Mouse (Mus musculus) embryonic facial prominence, embryonic 13.5 days (tissue): Measurements from ENCODE around the gene Arsj. TPM values are rescaled to one million over a fixed set of nuclear protein-coding genes. Genes with fewer than 3 reads are reported as not detected.

ENCODE experiments used
- ATAC-seq: fragments of 200-750 bp; cut with Nextera tagmentation; 2 replicates; pipeline ENCODE4 v1.8.0; 2017; ENCODE audit warnings: low read depth; ENCODE audit not compliant: insufficient number of reproducible peaks, insufficient read depth, low FRiP score, low TSS enrichment
- H3K27ac ChIP-seq: fragments of 300-500 bp; sonication (generic); 2 replicates; pipeline ENCODE4 v1.5.1; 2015; ENCODE audit warnings: moderate library complexity, mild to moderate bottlenecking, inconsistent platforms
- H3K27me3 ChIP-seq: fragments of 300-500 bp; sonication (generic); 2 replicates; pipeline ENCODE4 v1.6.1; 2015; ENCODE audit warnings: mild to moderate bottlenecking, inconsistent platforms
- H3K36me3 ChIP-seq: fragments of 300-500 bp; sonication (generic); 2 replicates; pipeline ENCODE4 v1.6.1; 2015; ENCODE audit warnings: mild to moderate bottlenecking, inconsistent platforms
- H3K4me1 ChIP-seq: fragments of 300-500 bp; sonication (generic); 2 replicates; pipeline ENCODE4 v1.6.1; 2015; ENCODE audit warnings: inconsistent platforms
- H3K4me2 ChIP-seq: fragments of 300-500 bp; sonication (generic); 2 replicates; pipeline ENCODE4 v1.6.1; 2015; ENCODE audit warnings: moderate library complexity, mild to moderate bottlenecking, inconsistent platforms
- H3K4me3 ChIP-seq: fragments of 300-500 bp; sonication (generic); 2 replicates; pipeline ENCODE4 v1.5.1; 2015; ENCODE audit warnings: mild to moderate bottlenecking, inconsistent platforms
- H3K9ac ChIP-seq: fragments of 300-500 bp; sonication (generic); 2 replicates; pipeline ENCODE4 v1.6.1; 2015; ENCODE audit warnings: mild to moderate bottlenecking, inconsistent platforms
- H3K9me3 ChIP-seq: fragments of 300-500 bp; sonication (generic); 2 replicates; pipeline ENCODE4 v1.6.1; 2016; ENCODE audit warnings: inconsistent platforms
- WGBS: fragments of 180-500 bp; shearing (Covaris S2); methylation state at CpG from one replicate; pipeline ENCODE4 v1.1.7; 2015; ENCODE audit warnings: mixed read lengths; 5-methylcytosine and 5-hydroxymethylcytosine counted together
- polyA plus RNA-seq: library from polyadenylated mRNA; unstranded; fragments of >200 nt; fragmentation: Nextera tagmentation; extraction: Ambion mirVana; gene quantifications from 2 replicates; pipeline ENCODE4 v1.2.1, GENCODE M21; 2015

Gene Arsj
- polyA plus RNA-seq, 1 experiment from 2014 or later, result 1.9 TPM

GRCm38 (mm10) chr3:126404199-126404598 lies 40.7 kb downstream of the Arsj start:
- Histone ChIP-seq H3K27ac (no peak overlapping the region), H3K36me3 (no peaks in the 10 kb centered on the region), H3K27me3 (no peaks in the 10 kb centered on the region), H3K4me1 (no peaks in the 10 kb centered on the region), H3K4me3 (no peak overlapping the region), H3K9ac (no peak overlapping the region), H3K4me2 (no peak overlapping the region), H3K9me3 (no peaks in the 10 kb centered on the region)
- ATAC-seq, result no peak
- WGBS, result 84% methylated on average over 2 of the region's 2 CpGs

- H3K4me3 ChIP-seq, result no peak overlapping the region
- WGBS, result 85% methylated on average over 3 of the region's 3 CpGs
Measured at GRCm38 (mm10) chr3:126430524-126431064, 67.1 kb downstream of the Arsj start.

DNA sequence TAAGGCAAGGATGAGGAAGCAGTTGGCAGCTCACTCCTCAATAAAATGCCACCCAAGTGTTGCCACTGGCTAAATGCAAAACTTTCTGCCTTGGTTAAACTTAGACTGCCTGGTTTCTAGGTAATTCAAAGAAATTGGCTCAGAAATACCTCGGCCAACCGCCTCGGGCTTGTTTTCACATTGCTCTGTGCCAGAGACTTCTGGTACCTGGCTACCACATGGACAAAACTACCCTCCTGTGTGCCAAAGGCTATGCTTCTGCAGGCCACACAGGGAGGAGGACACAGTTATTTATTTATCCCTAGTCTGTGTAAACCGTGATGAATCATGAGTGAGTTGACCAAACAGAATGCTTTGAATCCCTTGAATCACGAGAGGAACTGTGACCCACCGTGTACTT lies 75.8 kb downstream of the Arsj start:
- H3K9ac ChIP-seq, result no peak overlapping the region
- H3K36me3 ChIP-seq, result no peaks in the 10 kb centered on the region
- H3K4me2 ChIP-seq, result no peak overlapping the region
- no peaks in the 10 kb centered on the region for H3K9me3 ChIP-seq
- no peak overlapping the region for H3K27ac ChIP-seq
- 0 out of 2 replicates have a peak, but pooled peaks cover 2% of the 10 kb centered on the region for H3K4me1 ChIP-seq
- no peaks in the 10 kb centered on the region for H3K27me3 ChIP-seq
- H3K4me3 ChIP-seq, result no peak overlapping the region
- no peak for ATAC-seq
- 59% methylated on average over 6 of the region's 6 CpGs for WGBS

More at GRCm38 (mm10) chr3:126430524-126431064, 67.1 kb downstream of the Arsj start:
- no peaks in the 10 kb centered on the region for H3K36me3 ChIP-seq
- H3K9me3 ChIP-seq, result no peaks in the 10 kb centered on the region
- H3K4me2 ChIP-seq, result no peak overlapping the region
- no peak overlapping the region for H3K27ac ChIP-seq
- no peaks in the 10 kb centered on the region for H3K27me3 ChIP-seq
- H3K9ac ChIP-seq, result no peak overlapping the region
- ATAC-seq, result no peak
- H3K4me1 ChIP-seq, result peaks cover 6% of the 10 kb centered on the region; the same call in 1 of the 2 replicates

DNA sequence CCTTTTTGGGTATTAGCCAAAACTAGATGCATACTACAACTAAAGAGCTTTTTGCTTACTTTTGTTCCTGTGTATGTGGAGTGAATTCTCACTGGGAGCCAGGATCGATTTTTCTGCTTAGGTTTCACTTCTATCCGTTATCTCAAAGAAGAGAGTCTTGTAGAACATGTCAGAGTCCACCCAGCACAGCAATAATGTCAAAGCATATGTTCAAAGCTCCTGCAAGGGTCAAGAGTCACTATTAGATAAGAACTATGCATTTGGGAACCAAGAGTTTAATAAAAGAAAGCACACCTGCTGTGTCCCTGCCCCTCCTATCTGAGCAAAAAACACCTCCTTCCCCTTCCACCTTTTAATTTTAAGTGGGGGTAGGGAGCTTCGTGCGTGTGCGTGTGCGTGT lies 85.6 kb downstream of the Arsj start:
- H3K4me3 ChIP-seq, result no peak overlapping the region
- ATAC-seq, result no peak
- WGBS, result 65% methylated on average over 6 of the region's 6 CpGs

GRCm38 (mm10) chr3:126449515-126449914 lies 86.0 kb downstream of the Arsj start:
- no peak for ATAC-seq
- H3K27ac ChIP-seq, result no peak overlapping the region
- H3K27me3 ChIP-seq, result no peaks in the 10 kb centered on the region
- H3K4me1 ChIP-seq, result no peaks in the 10 kb centered on the region
- no peaks in the 10 kb centered on the region for H3K36me3 ChIP-seq
- WGBS, result 58% methylated on average over 2 of the region's 2 CpGs
- H3K9me3 ChIP-seq, result no peaks in the 10 kb centered on the region
- H3K9ac ChIP-seq, result no peak overlapping the region
- H3K4me2 ChIP-seq, result no peak overlapping the region
- H3K4me3 ChIP-seq, result no peak overlapping the region

More for the DNA sequence above, 85.6 kb downstream of the Arsj start:
- Histone ChIP-seq H3K9me3 (no peaks in the 10 kb centered on the region), H3K36me3 (no peaks in the 10 kb centered on the region), H3K27ac (no peak overlapping the region), H3K4me1 (no peaks in the 10 kb centered on the region), H3K9ac (no peak overlapping the region), H3K4me2 (no peak overlapping the region), H3K27me3 (no peaks in the 10 kb centered on the region)

- WGBS, result 59% methylated on average over 7 of the region's 7 CpGs
- no peaks in the 10 kb centered on the region for H3K9me3 ChIP-seq
- H3K4me2 ChIP-seq, result no peak overlapping the region
Measured at GRCm38 (mm10) chr3:126455787-126456482, 92.5 kb downstream of the Arsj start.

GRCm38 (mm10) chr3:126463119-126463815 lies 99.8 kb downstream of the Arsj start:
- H3K9me3 ChIP-seq, result no peaks in the 10 kb centered on the region
- no peak overlapping the region for H3K4me3 ChIP-seq
- no peak overlapping the region for H3K27ac ChIP-seq
- 77% methylated on average over 4 of the region's 4 CpGs for WGBS
- no peaks in the 10 kb centered on the region for H3K27me3 ChIP-seq
- H3K4me1 ChIP-seq, result no peaks in the 10 kb centered on the region
- no peak overlapping the region for H3K4me2 ChIP-seq
- H3K36me3 ChIP-seq, result no peaks in the 10 kb centered on the region
- ATAC-seq, result no peak
- H3K9ac ChIP-seq, result no peak overlapping the region

More at GRCm38 (mm10) chr3:126455787-126456482, 92.5 kb downstream of the Arsj start:
- Histone ChIP-seq H3K36me3 (no peaks in the 10 kb centered on the region), H3K27me3 (no peaks in the 10 kb centered on the region), H3K4me1 (no peaks in the 10 kb centered on the region), H3K4me3 (no peak overlapping the region), H3K27ac (no peak overlapping the region), H3K9ac (no peak overlapping the region)
- no peak for ATAC-seq

DNA sequence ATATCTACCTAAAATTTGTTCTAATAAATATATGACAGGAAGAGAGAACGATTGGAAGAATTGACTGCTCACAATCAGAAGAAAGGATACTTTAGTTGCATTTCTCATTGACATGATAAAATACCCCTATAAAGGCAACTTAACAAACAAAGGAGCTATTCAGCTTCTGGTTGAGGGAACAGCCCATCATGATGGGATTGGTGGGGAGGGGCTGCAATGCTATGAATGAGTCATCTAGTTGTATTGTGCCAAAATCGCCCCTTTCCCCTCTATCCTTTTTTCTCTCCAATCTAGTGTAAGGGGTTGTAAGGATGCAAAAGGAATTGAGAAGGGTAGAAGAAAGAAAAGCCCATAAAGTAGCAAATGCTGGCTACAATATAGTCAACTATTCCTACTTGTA lies 100.8 kb downstream of the Arsj start:
- no peaks in the 10 kb centered on the region for H3K4me1 ChIP-seq
- WGBS, result 55% methylated on average over 2 of the region's 2 CpGs

More for the DNA sequence above, 100.8 kb downstream of the Arsj start:
- no peak overlapping the region for H3K4me2 ChIP-seq
- no peaks in the 10 kb centered on the region for H3K9me3 ChIP-seq
- no peak overlapping the region for H3K27ac ChIP-seq
- H3K4me3 ChIP-seq, result no peak overlapping the region
- no peak for ATAC-seq
- no peak overlapping the region for H3K9ac ChIP-seq
- H3K27me3 ChIP-seq, result no peaks in the 10 kb centered on the region
- no peaks in the 10 kb centered on the region for H3K36me3 ChIP-seq

Other genes with a start within 250 kb of the Arsj start
- gene Camk2d, start 232.6 kb downstream of the Arsj start, polyA plus RNA-seq, result 20.6 and 24.3 TPM in 2 replicates